Mouse (Mus musculus) frontal cortex, postnatal 25 days (tissue): Measurements from ENCODE around the gene Zfp105.
A peak's percentile ranks its signal among the peaks of the same experiment; 100 is the strongest.

Experiments used
- DNase-seq, 2 experiments: peaks; one replicate each; pipeline ENCODE4 v3.0.0; 2022; ENCODE audit warnings: low spot score in 2 of 2

Gene Zfp105

GRCm38 (mm10) chr9:122922936-122923381, at the start of gene Zfp105:
Gene Zfp105 (plus strand): TSS chr9:122923072.
- peak; percentile 42 to 53 for DNase-seq

GRCm38 (mm10) chr9:122874653-122875052, 48.2 kb upstream of the Zfp105 start:
- no peak for DNase-seq

- no peak for DNase-seq
Measured at GRCm38 (mm10) chr9:122875145-122875544, 47.7 kb upstream of the Zfp105 start.

GRCm38 (mm10) chr9:122885385-122885784, 37.5 kb upstream of the Zfp105 start, which contains the start of gene Zkscan7:
Gene Zkscan7 (plus strand): TSS chr9:122885685.
- no peak for DNase-seq

- DNase-seq, result peak; percentile 24 to 56
Measured at GRCm38 (mm10) chr9:122886372-122887179, 36.3 kb upstream of the Zfp105 start.

- no peak for DNase-seq
Measured at GRCm38 (mm10) chr9:122901047-122901446, 21.8 kb upstream of the Zfp105 start.

- peak; percentile 13 to 17 for DNase-seq
Measured at GRCm38 (mm10) chr9:122902717-122903535, 19.9 kb upstream of the Zfp105 start.

GRCm38 (mm10) chr9:122922436-122922835, 436 bp upstream of the Zfp105 start:
- no peak for DNase-seq

- no peak for DNase-seq
Measured at GRCm38 (mm10) chr9:122928915-122929314, 6.0 kb downstream of the Zfp105 start.

GRCm38 (mm10) chr9:122950643-122951475, 28.0 kb downstream of the Zfp105 start, which contains the start of the genes 1110059G10Rik and Kif15:
Gene 1110059G10Rik (minus strand): TSS chr9:122951000.
Gene Kif15 (plus strand): TSS chr9:122951046.
- DNase-seq, result peak; percentile 93
